Mouse (Mus musculus) liver, embryonic 15.5 days (tissue): ENCODE measurements around the gene Id2. TPM values are rescaled to one million over a fixed set of nuclear protein-coding genes. Genes with fewer than 3 reads are reported as not detected.

ENCODE experiments used
- ATAC-seq: fragments of 200-750 bp; cut with Nextera tagmentation; 2 replicates; pipeline ENCODE4 v1.8.0; 2017; ENCODE audit warnings: moderate number of reproducible peaks, mild to moderate bottlenecking, moderate library complexity; ENCODE audit not compliant: insufficient read depth
- H3K27ac ChIP-seq: fragments of 300-500 bp; sonication (generic); replicated peaks from 2 replicates; pipeline ENCODE4 v1.5.1; 2015; ENCODE audit warnings: mild to moderate bottlenecking, inconsistent platforms
- H3K27me3 ChIP-seq: fragments of 300-500 bp; sonication (generic); 2 replicates; pipeline ENCODE4 v1.6.1; 2015; ENCODE audit warnings: mild to moderate bottlenecking, inconsistent platforms
- H3K36me3 ChIP-seq: fragments of 300-500 bp; sonication (generic); replicated peaks from 2 replicates; pipeline ENCODE4 v1.6.1; 2015; ENCODE audit warnings: moderate library complexity, mild to moderate bottlenecking, inconsistent platforms
- H3K4me1 ChIP-seq: fragments of 300-500 bp; sonication (generic); replicated peaks from 2 replicates; pipeline ENCODE4 v1.6.1; 2015; ENCODE audit warnings: inconsistent platforms
- H3K4me2 ChIP-seq: fragments of 300-500 bp; sonication (generic); 2 replicates; pipeline ENCODE4 v1.6.1; 2015; ENCODE audit warnings: moderate library complexity, mild to moderate bottlenecking, inconsistent platforms
- H3K4me3 ChIP-seq: fragments of 300-500 bp; sonication (generic); replicated peaks from 2 replicates; pipeline ENCODE4 v1.5.1; 2015; ENCODE audit warnings: mild to moderate bottlenecking, inconsistent platforms
- H3K9ac ChIP-seq: fragments of 300-500 bp; sonication (generic); 2 replicates; pipeline ENCODE4 v1.6.1; 2015; ENCODE audit warnings: moderate library complexity, mild to moderate bottlenecking, inconsistent platforms
- H3K9me3 ChIP-seq: fragments of 300-500 bp; sonication (generic); replicated peaks from 2 replicates; pipeline ENCODE4 v1.6.1; 2016; ENCODE audit warnings: inconsistent platforms
- WGBS: fragments of 180-500 bp; shearing (Covaris S2); methylation state at CpG from one replicate; pipeline ENCODE4 v1.1.7; 2015; ENCODE audit warnings: mixed read lengths; ENCODE audit not compliant: insufficient replicate concordance; 5-methylcytosine and 5-hydroxymethylcytosine counted together
- polyA plus RNA-seq: library from polyadenylated mRNA; unstranded; fragments of >200 nt; fragmentation: Nextera tagmentation; extraction: Ambion mirVana; gene quantifications from 2 replicates; pipeline ENCODE4 v1.2.1, GENCODE M21; 2015

The Id2 gene
- 105 and 126 TPM in 2 replicates for polyA plus RNA-seq

DNA sequence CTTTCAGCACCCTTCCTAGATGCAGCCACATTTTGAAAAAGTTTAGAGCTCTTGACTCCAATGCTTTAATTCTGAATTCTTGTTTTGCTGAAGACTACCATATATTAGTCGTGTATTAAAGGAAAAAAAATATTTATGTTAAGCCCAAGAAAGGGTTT is at the start of gene Id2:
TSS of gene Id2 (minus strand) at position 89 of the 158 bp plus-strand sequence.
- Histone ChIP-seq H3K9me3 (no peaks in the 10 kb centered on the region), H3K9ac (peak within 1 kb of the TSS; percentile 39; the same call in 1 of the 2 replicates), H3K27ac (peak within 1 kb of the TSS; percentile 83), H3K27me3 (peaks cover 98% of the 10 kb centered on the region), H3K4me2 (peak within 1 kb of the TSS; percentile 74), H3K36me3 (no peaks in the 10 kb centered on the region), H3K4me1 (peaks cover 26% of the 10 kb centered on the region), H3K4me3 (peak within 1 kb of the TSS; percentile 63)
- WGBS: 2% methylated on average over 1 of the region's 1 CpGs
- ATAC-seq: no peak

- no peaks in the 10 kb centered on the region for H3K36me3 ChIP-seq
- H3K4me3 ChIP-seq: no peak overlapping the region
- ATAC-seq: no peak
- H3K27me3 ChIP-seq: no peaks in the 10 kb centered on the region
- 46% methylated on average over 3 of the region's 3 CpGs for WGBS
- no peaks in the 10 kb centered on the region for H3K9me3 ChIP-seq
- H3K27ac ChIP-seq: no peak overlapping the region
- H3K9ac ChIP-seq: no peak overlapping the region
- peaks cover 6% of the 10 kb centered on the region; the same call in 1 of the 2 replicates for H3K4me1 ChIP-seq
- H3K4me2 ChIP-seq: no peak overlapping the region
Measured at GRCm38 (mm10) chr12:25145344-25145698, 48.4 kb upstream of the Id2 start.

- ATAC-seq: no peak
- Histone ChIP-seq H3K4me3 (no peak overlapping the region), H3K9me3 (no peaks in the 10 kb centered on the region), H3K9ac (no peak overlapping the region), H3K4me1 (peaks cover 8% of the 10 kb centered on the region; the same call in 1 of the 2 replicates), H3K4me2 (no peak overlapping the region), H3K27me3 (no peaks in the 10 kb centered on the region), H3K36me3 (no peaks in the 10 kb centered on the region), H3K27ac (no peak overlapping the region)
- WGBS: 55% methylated on average over 5 of the region's 5 CpGs
Measured at GRCm38 (mm10) chr12:25144591-25145343, 47.8 kb upstream of the Id2 start.

- Histone ChIP-seq H3K4me2 (no peak overlapping the region), H3K4me1 (peaks cover 10% of the 10 kb centered on the region), H3K4me3 (no peak overlapping the region), H3K9ac (no peak overlapping the region), H3K36me3 (no peaks in the 10 kb centered on the region), H3K27ac (no peak overlapping the region), H3K27me3 (no peaks in the 10 kb centered on the region), H3K9me3 (no peaks in the 10 kb centered on the region)
- 26% methylated on average over 2 of the region's 2 CpGs for WGBS
- no peak for ATAC-seq
Measured at GRCm38 (mm10) chr12:25143492-25143891, 46.6 kb upstream of the Id2 start.

DNA sequence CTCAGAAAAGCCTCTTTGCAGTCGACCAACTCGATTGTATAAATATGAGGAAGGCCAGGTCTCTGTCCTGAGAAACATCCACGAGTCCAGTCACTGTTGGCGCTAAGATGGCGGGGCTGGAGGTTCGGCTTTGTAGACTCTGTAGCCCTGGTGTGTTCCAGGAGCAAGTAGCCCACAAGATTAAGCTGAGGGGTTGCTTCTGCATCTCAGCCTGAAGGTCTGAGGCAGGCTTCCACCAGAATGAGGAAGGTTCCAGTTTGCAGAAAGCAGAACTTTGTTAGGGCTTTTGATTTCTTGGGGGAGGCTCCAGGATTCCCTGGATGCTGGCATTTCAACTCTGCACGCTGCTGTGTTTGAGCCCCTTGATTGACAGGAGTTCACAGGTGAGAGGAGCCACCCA is 45.3 kb upstream of the Id2 start:
- H3K27me3 ChIP-seq: no peaks in the 10 kb centered on the region
- H3K4me3 ChIP-seq: no peak overlapping the region
- no peaks in the 10 kb centered on the region for H3K9me3 ChIP-seq
- WGBS: 28% methylated on average over 7 of the region's 7 CpGs
- H3K36me3 ChIP-seq: no peaks in the 10 kb centered on the region
- H3K9ac ChIP-seq: no peak overlapping the region
- no peak overlapping the region for H3K4me2 ChIP-seq
- ATAC-seq: no peak
- H3K4me1 ChIP-seq: peaks cover 10% of the 10 kb centered on the region
- H3K27ac ChIP-seq: no peak overlapping the region

- H3K4me2 ChIP-seq: no peak overlapping the region
- H3K9ac ChIP-seq: no peak overlapping the region
- ATAC-seq: no peak
Measured at GRCm38 (mm10) chr12:25141311-25141710, 44.4 kb upstream of the Id2 start.

GRCm38 (mm10) chr12:25140115-25140514 is 43.2 kb upstream of the Id2 start:
- Histone ChIP-seq H3K4me2 (peak overlapping the region; percentile 23), H3K4me3 (no peak overlapping the region), H3K27ac (peak overlapping the region; percentile 38), H3K27me3 (no peaks in the 10 kb centered on the region), H3K4me1 (peaks cover 10% of the 10 kb centered on the region), H3K9ac (no peak overlapping the region), H3K36me3 (no peaks in the 10 kb centered on the region), H3K9me3 (no peaks in the 10 kb centered on the region)
- WGBS: 53% methylated on average over 6 of the region's 6 CpGs
- ATAC-seq: peak; percentile 80

More at GRCm38 (mm10) chr12:25141311-25141710, 44.4 kb upstream of the Id2 start:
- Histone ChIP-seq H3K36me3 (no peaks in the 10 kb centered on the region), H3K27ac (peak overlapping the region; percentile 61; the same call in 1 of the 2 replicates), H3K4me3 (no peak overlapping the region), H3K9me3 (no peaks in the 10 kb centered on the region), H3K4me1 (peaks cover 10% of the 10 kb centered on the region), H3K27me3 (no peaks in the 10 kb centered on the region)
- 46% methylated on average over 7 of the region's 7 CpGs for WGBS

- Histone ChIP-seq H3K27ac (no peak overlapping the region), H3K4me3 (no peak overlapping the region), H3K4me1 (peaks cover 10% of the 10 kb centered on the region), H3K36me3 (no peaks in the 10 kb centered on the region), H3K9ac (no peak overlapping the region), H3K9me3 (no peaks in the 10 kb centered on the region), H3K27me3 (no peaks in the 10 kb centered on the region), H3K4me2 (no peak overlapping the region)
- ATAC-seq: no peak
- 82% methylated on average over 4 of the region's 4 CpGs for WGBS
Measured at GRCm38 (mm10) chr12:25138616-25139015, 41.7 kb upstream of the Id2 start.

- Histone ChIP-seq H3K27ac (peak overlapping the region; percentile 55; the same call in 1 of the 2 replicates), H3K4me3 (no peak overlapping the region), H3K27me3 (no peaks in the 10 kb centered on the region), H3K4me2 (no peak overlapping the region), H3K9me3 (no peaks in the 10 kb centered on the region), H3K4me1 (peaks cover 14% of the 10 kb centered on the region; the same call in 1 of the 2 replicates), H3K9ac (no peak overlapping the region), H3K36me3 (no peaks in the 10 kb centered on the region)
- ATAC-seq: peak; percentile 73
- 35% methylated on average over 12 of the region's 12 CpGs for WGBS
Measured at GRCm38 (mm10) chr12:25132046-25132445, 35.1 kb upstream of the Id2 start.

DNA sequence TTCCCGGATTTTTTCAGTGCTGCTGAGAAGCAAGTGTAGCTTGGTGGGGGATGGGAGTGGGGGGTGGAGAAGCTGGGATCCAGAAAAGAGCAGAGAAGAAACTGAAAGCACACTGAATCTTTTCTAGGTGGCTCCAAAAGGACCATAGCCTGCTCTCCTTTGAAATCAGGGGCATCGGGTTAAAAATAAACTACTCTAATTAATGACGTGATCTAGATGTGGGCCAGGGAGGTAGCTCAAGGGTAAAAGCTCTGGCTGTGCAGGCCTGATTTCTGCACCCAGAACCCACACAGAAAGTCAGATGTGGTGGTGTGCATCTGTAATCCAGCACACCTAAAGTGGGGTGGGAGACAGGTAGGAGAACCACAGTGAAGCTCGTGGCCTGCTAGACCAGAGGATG is 30.7 kb upstream of the Id2 start:
- H3K36me3 ChIP-seq: no peaks in the 10 kb centered on the region
- no peak for ATAC-seq
- H3K9me3 ChIP-seq: no peaks in the 10 kb centered on the region
- WGBS: 60% methylated on average over 4 of the region's 4 CpGs
- no peak overlapping the region for H3K27ac ChIP-seq
- H3K4me3 ChIP-seq: no peak overlapping the region
- no peaks in the 10 kb centered on the region for H3K27me3 ChIP-seq
- no peak overlapping the region for H3K4me2 ChIP-seq
- no peak overlapping the region for H3K9ac ChIP-seq
- peaks cover 9% of the 10 kb centered on the region; the same call in 1 of the 2 replicates for H3K4me1 ChIP-seq

DNA sequence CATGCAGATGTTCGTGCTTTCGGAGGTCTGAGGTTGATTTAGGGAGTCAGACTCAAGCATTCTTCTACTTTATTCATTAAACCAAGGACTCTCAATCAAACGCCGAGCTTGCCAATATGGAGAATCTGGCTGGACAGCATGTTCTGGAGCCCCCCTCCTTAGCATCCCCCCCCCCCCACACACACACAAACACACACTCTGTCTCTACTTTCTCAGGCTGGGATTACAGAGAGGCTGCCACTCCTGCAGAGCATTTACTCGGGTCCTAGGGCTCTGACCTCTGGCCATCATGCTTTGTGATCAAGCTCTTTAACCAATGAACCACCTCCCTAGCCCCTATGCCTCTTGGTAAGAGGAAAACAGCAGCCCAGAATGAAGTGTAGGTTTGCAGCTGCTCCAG is 29.3 kb upstream of the Id2 start:
- H3K4me3 ChIP-seq: no peak overlapping the region
- H3K36me3 ChIP-seq: no peaks in the 10 kb centered on the region
- no peak for ATAC-seq
- no peak overlapping the region for H3K9ac ChIP-seq
- H3K27me3 ChIP-seq: no peaks in the 10 kb centered on the region
- no peak overlapping the region for H3K4me2 ChIP-seq
- H3K27ac ChIP-seq: no peak overlapping the region
- H3K9me3 ChIP-seq: no peaks in the 10 kb centered on the region
- peaks cover 6% of the 10 kb centered on the region; the same call in 1 of the 2 replicates for H3K4me1 ChIP-seq
- 71% methylated on average over 5 of the region's 5 CpGs for WGBS

GRCm38 (mm10) chr12:25125239-25125776 is 28.4 kb upstream of the Id2 start:
- H3K27me3 ChIP-seq: no peaks in the 10 kb centered on the region
- H3K9ac ChIP-seq: no peak overlapping the region
- no peaks in the 10 kb centered on the region for H3K36me3 ChIP-seq
- H3K4me1 ChIP-seq: peaks cover 5% of the 10 kb centered on the region; the same call in 1 of the 2 replicates
- no peak overlapping the region for H3K27ac ChIP-seq
- H3K9me3 ChIP-seq: no peaks in the 10 kb centered on the region
- no peak for ATAC-seq
- no peak overlapping the region for H3K4me3 ChIP-seq
- H3K4me2 ChIP-seq: no peak overlapping the region
- 62% methylated on average over 16 of the region's 16 CpGs for WGBS
